In the genomic region with DNA sequence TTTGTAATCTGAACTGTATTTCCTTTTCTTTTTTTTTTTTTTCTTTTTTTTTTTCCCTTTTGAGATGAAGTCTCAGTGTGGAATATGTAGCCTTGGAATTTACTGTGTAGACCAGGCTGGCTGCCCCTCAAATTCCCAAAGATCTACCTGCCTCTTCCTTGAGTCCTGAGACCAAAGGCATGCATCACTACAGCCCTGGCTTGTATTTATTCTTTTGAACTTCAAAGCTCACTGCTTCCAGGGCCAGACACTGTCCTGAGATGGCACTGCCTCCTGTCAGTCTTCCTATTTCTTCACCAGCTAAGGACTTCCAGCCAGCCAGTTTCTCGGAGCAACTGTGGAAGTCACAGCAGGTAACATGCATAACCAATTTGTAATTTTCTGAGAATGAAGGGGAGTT, we compare ENCODE assay signal across 38 mouse cellular contexts. TPM values are rescaled to one million over a fixed set of nuclear protein-coding genes. Genes with fewer than 3 reads are reported as not detected.
DNase-seq lines count a peak whose midpoint lies in the region; ATAC-seq and TF ChIP-seq lines count a peak whose summit lies in the region.
"Had no signal": no experiment of that assay in that cellular context is flagged by ENCODE, and none has a peak within 500 bp of the region (broad histone marks: within the 10 kb centered on the region; RNA-seq: fewer than 3 reads in every experiment).

A gene (plus strand): TSS at position 301 of the 400 bp plus-strand sequence.

- 39% methylated on average over 1 of the region's 1 CpGs for WGBS in kidney, postnatal 0 days

- H3K27ac ChIP-seq in kidney, postnatal 0 days = peak within 1 kb of the TSS; percentile 51; the same call in 1 of the 2 replicates
- H3K27ac ChIP-seq: embryonic facial prominence, embryonic 10.5 days; embryonic facial prominence, embryonic 15.5 days; forebrain, embryonic 12.5 days; heart, embryonic 15.5 days; intestine, embryonic 15.5 days; limb, embryonic 13.5 days; lung, embryonic 15.5 days; midbrain, embryonic 10.5 days; midbrain, embryonic 15.5 days; neural tube, embryonic 15.5 days; stomach, postnatal 0 days had no signal

- H3K36me3 ChIP-seq in kidney, postnatal 0 days (ENCODE audit: insufficient read depth, low read length) = no peaks in the 10 kb centered on the region
- H3K36me3 ChIP-seq: embryonic facial prominence, embryonic 10.5 days; embryonic facial prominence, embryonic 15.5 days; forebrain, embryonic 12.5 days; heart, embryonic 10.5 days; heart, embryonic 15.5 days; intestine, embryonic 15.5 days; limb, embryonic 13.5 days; lung, embryonic 15.5 days; midbrain, embryonic 10.5 days; midbrain, embryonic 15.5 days; neural tube, embryonic 15.5 days had no signal

- H3K9me3 ChIP-seq in kidney, postnatal 0 days (replicated peaks; ENCODE audit: low read length) = no peaks in the 10 kb centered on the region
- H3K9me3 ChIP-seq: embryonic facial prominence, embryonic 10.5 days; embryonic facial prominence, embryonic 15.5 days; forebrain, embryonic 12.5 days; heart, embryonic 10.5 days; heart, embryonic 15.5 days; intestine, embryonic 15.5 days; limb, embryonic 13.5 days; lung, embryonic 15.5 days; midbrain, embryonic 10.5 days; midbrain, embryonic 15.5 days; neural tube, embryonic 15.5 days had no signal

- TF ChIP-seq CTCF in kidney, postnatal 0 days (IDR thresholded peaks at IDR 0.05; ENCODE audit: low read depth) = no peak

- H3K27me3 ChIP-seq in kidney, postnatal 0 days (ENCODE audit: insufficient read depth, low read length) = no peaks in the 10 kb centered on the region
- H3K27me3 ChIP-seq: embryonic facial prominence, embryonic 15.5 days; intestine, embryonic 15.5 days; limb, embryonic 13.5 days; lung, embryonic 15.5 days; midbrain, embryonic 15.5 days; neural tube, embryonic 15.5 days; Patski had no signal

- peaks cover 9% of the 10 kb centered on the region; the same call in 1 of the 2 replicates for H3K4me1 ChIP-seq in kidney, postnatal 0 days (replicated peaks; ENCODE audit: insufficient read depth, low read length)
- H3K4me1 ChIP-seq: embryonic facial prominence, embryonic 15.5 days; intestine, embryonic 15.5 days; limb, embryonic 13.5 days; midbrain, embryonic 10.5 days had no signal

- no peak within 1 kb of the TSS for H3K9ac ChIP-seq in kidney, postnatal 0 days (ENCODE audit: low read depth, low read length)
- H3K9ac ChIP-seq: embryonic facial prominence, embryonic 15.5 days; forebrain, embryonic 12.5 days; forebrain, postnatal 0 days; heart, embryonic 15.5 days; intestine, embryonic 15.5 days; limb, embryonic 13.5 days; lung, embryonic 15.5 days; midbrain, embryonic 15.5 days had no signal

- H3K4me2 ChIP-seq in kidney, postnatal 0 days (ENCODE audit: low read length) = no peak within 1 kb of the TSS
- H3K4me2 ChIP-seq: embryonic facial prominence, embryonic 15.5 days; forebrain, embryonic 12.5 days; intestine, embryonic 15.5 days; limb, embryonic 13.5 days; liver, embryonic 11.5 days; lung, embryonic 15.5 days; midbrain, embryonic 15.5 days; neural tube, embryonic 15.5 days had no signal

- ATAC-seq in kidney, postnatal 0 days (replicated peaks; ENCODE audit: low FRiP score, low read depth) = no peak
- ATAC-seq: forebrain, postnatal 0 days; hindbrain, postnatal 0 days; intestine, embryonic 15.5 days; midbrain, embryonic 15.5 days; Patski had no signal

- DNase-seq in adrenal gland, adult 8-10 months = no peak
- DNase-seq in adrenal gland, postnatal 10 days = no peak
- DNase-seq in kidney, postnatal 0 days (ENCODE audit: low spot score) = no peak
- no peak for DNase-seq in kidney, postnatal 14 days
- DNase-seq in adrenal gland, postnatal 25 days = no peak
- DNase-seq in layer of hippocampus, postnatal 14 days (ENCODE audit: low spot score in 2 of 2) = no peak
- DNase-seq in ovary, postnatal 10 days (ENCODE audit: low spot score) = no peak
- no peak for DNase-seq in spleen, postnatal 4 days (ENCODE audit: low spot score in 2 of 2)
- DNase-seq: cerebellum, adult 8-10 months; cerebellum, postnatal 25 days; forebrain, postnatal 0 days; gastrocnemius, postnatal 14 days; heart, adult 11 months; kidney, adult 9 months; right cerebral cortex, adult 18-20 months; spleen, adult 18-20 months; thymus, adult 2 months; thymus, postnatal 36 days had no signal

- H3K4me3 ChIP-seq in kidney, postnatal 0 days (replicated peaks; ENCODE audit: low read depth, low read length) = no peak within 1 kb of the TSS
- H3K4me3 ChIP-seq: embryonic facial prominence, embryonic 10.5 days; embryonic facial prominence, embryonic 15.5 days; forebrain, embryonic 12.5 days; heart, embryonic 10.5 days; heart, embryonic 15.5 days; intestine, embryonic 15.5 days; limb, embryonic 13.5 days; lung, embryonic 15.5 days; midbrain, embryonic 10.5 days; midbrain, embryonic 15.5 days; neural tube, embryonic 15.5 days had no signal

RNA-seq across cellular contexts. Expression of the gene that starts here (rescaled TPM):
- total RNA-seq in adrenal gland, adult 8-10 months (2022) = 10 to 100 TPM; 14.6 to 31.7 (median 27.6) TPM
- total RNA-seq in adrenal gland, postnatal 10 days (2021) = 10 to 100 TPM in 1 of 2 experiments, 1 to 10 TPM in 1; 9.6 to 15.5 TPM
- 155 and 206 TPM in 2 replicates for polyA plus RNA-seq in kidney, postnatal 0 days (2015; fragmentation: Nextera tagmentation; extraction: Ambion mirVana)
- total RNA-seq in adrenal gland, postnatal 25 days (2021) = 15.5 and 18.3 TPM in 2 replicates
- total RNA-seq in layer of hippocampus, postnatal 14 days (2021) = 10 to 100 TPM; 41.9 to 48.8 TPM
- total RNA-seq: forebrain, postnatal 0 days; gastrocnemius, postnatal 14 days; heart, postnatal 25 days; hindbrain, postnatal 0 days; megakaryocyte progenitor cell, adult 5-6 weeks; MEL had no signal
- polyA plus RNA-seq: embryonic facial prominence, embryonic 10.5 days; forebrain, embryonic 12.5 days; heart, embryonic 10.5 days; heart, embryonic 15.5 days; hindbrain, embryonic 11.5 days; hindbrain, postnatal 0 days; intestine, embryonic 15.5 days; liver, embryonic 11.5 days; liver, embryonic 16.5 days; lung, embryonic 15.5 days; midbrain, embryonic 10.5 days; midbrain, embryonic 15.5 days; Patski; stomach, postnatal 0 days had no signal
